Mouse (Mus musculus): ENCODE data around the gene Itprid2. TPM values are rescaled to one million over a fixed set of nuclear protein-coding genes. Genes with fewer than 3 reads are reported as not detected.

Gene Itprid2
- total RNA-seq, 2 experiments from 2014 or later: 39.8 to 43.3 TPM

DNA sequence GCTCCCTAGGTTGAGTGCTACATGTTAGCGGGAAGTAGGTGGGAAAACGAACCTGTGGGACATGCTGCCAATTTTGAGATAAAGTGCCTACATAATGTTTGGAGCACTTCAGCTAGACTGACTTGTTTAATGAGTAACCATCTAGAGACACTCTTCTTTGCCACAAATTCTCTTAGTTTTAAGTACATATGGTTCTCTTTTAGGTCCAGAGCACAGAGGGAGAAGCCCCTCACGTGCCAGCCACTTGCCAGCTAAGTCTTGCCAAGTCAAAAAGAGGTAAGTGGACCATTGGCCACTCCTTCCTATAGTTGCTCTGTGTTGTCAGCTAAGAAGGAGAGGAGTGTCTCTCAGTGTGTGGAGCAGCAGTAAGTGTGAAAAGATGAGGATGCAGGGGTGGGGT, 16.0 kb downstream of the Itprid2 start:
- no peak for DNase-seq

DNA sequence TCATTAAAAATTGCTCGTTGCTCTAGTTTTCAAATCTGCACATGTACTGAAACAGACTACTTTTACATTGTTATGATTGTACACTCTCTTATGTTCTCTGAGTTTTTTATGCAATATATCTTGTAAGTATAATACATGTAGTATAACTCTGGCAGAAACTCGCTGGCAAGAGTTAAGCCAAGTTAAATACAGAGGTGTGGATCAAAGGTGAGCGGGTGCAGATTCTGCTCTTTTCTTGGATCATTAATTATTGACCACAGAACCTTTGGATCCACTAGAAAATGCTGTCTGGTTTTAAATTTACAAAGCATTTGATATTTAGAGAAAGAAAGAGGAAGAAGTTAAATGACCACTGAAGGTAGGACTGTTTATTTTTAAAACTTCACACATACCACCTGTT, 16.5 kb downstream of the Itprid2 start:
- DNase-seq: no peak

DNA sequence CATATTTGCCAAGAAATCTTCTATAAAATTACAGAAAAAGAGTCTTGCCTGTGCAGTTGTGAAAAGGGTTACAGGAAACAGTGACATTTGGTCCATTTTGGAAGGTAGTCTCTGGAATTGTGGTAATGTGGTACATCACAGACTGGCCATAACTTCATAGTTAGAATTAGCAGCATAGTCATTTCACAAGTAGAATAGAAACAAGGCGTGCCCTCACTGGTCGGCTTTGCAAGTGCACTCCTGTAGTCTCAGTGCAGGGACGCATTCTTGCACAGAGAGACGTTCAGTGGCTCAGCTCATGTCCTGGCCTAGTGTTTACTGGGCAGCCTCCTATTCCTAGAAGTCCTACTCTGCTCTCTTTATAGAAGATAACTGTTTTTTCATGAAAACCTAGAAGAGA, 17.4 kb downstream of the Itprid2 start:
- no peak for DNase-seq

DNA sequence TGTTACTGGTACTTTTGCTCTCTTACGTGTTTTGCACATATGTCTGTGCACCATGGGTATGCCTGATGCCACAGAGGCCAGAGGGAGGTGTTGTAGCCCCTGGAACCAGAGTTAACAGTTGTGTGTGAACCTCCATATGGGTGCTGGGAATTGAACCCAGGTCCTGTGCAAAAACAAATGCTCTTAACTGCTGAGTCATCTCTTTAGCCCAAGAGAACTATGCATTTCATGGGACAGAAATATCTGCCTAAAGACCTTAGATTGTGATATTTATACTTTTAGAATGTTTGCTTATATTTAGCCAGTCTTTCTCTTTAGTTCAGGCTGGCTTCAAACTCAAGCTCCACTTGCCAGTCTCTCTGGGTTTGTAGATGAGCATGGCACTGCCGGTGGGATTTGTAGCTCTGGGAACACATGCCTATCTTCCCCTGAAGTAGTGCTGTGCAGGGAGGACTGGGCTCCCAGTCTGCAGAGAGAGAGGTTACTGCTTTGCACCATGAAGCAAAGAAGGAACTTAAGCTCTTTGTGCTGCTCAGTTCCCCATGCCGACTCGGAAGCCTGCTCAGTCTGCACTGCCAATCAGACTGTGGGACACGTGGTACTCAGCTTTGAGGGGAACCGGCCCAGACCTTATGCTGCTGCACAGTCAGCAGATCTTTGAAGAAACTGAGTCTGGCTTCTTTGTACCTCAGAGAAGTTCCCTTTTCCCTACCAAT, 18.1 kb downstream of the Itprid2 start:
- DNase-seq: no peak

DNA sequence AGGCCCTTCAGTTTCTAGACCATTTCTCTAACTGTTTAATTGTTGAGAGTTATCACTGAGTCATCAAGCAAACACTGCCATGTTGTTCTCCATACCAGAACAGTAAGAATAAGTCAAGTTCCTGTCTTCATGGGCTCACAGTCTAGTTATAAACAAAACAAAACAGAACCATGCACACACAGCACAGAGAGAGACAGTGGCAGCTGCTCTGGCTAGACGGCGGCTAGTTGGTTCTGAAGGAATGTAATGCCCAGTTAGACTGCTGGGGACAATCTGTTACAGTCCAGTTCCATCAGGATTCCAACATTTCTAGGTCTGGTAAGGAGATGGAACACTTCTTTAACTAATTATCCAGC, 18.6 kb downstream of the Itprid2 start:
- no peak for DNase-seq

DNA sequence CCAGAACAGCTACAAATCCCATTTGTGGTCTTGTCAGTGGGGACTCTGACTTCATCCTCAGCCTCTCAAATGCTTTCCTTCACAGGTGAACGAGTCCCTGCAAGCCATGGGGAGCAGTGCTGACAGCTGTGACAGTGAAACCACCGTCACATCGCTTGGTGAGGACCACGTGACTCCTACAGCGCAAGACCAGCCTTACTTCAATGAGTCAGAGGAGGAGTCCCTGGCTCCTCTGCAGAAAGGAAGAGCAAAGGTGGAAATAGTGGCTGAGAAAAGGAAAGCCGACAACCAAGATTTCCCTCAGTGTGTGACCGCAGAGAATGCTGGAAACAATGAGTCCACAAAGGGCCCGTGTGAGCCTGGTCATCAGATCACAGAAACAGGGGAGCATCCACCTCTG, 21.9 kb downstream of the Itprid2 start:
- DNase-seq: no peak

DNA sequence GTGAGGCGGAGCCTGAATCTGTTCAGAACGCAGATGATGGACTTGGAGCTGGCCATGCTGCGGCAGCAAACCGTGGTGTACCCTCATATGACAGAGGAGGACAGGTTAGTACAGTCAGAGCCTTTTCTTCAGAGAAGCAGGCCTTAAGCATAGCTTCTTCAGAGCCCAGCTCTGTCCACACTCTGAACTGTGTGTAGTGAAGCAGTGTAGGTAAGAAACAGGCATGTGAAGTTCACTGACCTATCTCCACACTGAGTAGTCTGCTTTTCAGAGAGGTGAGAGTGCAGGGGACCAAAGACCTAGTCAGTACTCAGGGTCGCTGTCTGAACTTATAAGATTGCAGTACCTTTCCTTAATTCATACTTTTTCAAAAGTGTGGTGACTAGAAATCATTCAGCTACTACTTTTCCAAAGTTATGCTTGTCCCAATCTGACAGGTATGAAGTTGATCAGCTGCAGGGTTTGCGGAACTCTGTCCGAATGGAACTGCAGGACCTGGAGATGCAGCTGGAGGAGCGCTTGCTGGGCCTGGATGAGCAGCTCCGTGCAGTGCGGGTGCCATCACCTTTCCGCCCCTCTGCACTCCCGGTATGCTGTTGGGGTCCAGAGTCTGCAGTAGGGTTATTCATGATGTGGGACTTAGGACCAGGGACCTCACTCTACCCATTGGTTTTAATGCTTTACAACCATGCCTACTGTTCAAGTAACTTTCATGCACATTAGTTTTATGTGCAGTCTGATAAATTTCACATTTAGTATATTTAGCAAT, 25.4 kb downstream of the Itprid2 start:
- no peak for DNase-seq

DNA sequence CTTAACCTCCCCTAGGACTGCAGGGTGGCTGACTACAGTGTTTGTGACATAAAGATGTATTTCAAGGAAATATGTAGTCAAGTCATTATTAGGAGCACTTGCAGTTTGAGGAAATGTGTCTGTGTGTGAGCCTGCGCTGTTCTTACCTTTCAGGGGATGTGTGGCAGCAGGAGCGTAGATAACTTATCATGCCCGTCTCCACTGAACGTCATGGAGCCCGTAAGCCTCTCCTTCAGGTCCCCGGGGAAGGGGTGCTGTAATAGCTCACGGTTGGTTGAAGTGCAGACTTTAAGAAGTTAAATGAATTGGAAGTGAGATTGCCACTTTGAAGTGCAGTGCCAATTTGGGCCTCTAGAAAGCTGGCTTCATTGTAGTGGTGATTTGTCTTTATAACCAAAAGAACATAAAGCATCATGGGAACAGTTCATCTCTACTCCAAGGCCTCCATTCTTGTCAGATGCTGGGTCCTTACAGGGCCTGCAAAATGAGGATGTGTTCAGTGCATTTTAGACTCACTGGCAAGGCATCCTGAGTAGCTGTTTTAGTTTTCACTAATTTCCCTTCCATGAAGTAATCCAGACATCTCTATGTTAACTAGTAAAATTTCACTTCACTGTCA, 26.4 kb downstream of the Itprid2 start:
- DNase-seq: no peak

DNA sequence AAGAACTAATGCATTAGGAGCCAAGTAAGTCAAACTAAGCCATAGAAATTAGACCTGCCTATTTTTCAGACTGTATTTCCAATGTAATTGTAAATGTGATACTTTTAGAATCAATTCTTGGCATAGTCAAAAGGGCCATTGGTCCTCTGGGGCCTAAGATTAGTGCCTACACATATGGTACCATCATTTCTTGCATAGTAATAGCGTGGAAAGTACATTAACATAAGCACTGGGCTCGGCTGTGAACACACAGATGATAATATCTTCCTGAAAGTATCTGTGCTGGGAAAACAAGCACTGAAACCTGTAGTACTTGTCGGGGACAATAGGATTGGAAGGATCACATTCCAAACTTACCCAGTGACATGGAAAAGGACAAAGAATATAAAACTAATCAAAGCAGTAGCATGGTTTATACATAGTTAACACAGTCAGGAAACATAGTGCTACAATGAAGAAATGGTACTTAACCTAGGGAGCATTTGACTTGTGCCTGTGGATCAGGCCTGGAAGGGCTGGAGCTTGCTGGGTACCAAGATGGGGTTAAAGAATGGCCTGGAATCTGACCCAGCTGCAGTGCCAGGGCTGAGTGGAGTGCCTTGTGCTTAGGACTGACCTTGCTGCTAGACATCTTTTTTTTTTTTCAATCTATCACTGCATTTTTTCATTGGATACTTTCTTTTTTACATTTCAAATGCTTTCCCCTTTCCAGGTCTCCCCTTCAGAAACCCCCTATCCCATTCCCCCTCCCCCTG, 29.6 kb downstream of the Itprid2 start:
- DNase-seq: no peak

DNA sequence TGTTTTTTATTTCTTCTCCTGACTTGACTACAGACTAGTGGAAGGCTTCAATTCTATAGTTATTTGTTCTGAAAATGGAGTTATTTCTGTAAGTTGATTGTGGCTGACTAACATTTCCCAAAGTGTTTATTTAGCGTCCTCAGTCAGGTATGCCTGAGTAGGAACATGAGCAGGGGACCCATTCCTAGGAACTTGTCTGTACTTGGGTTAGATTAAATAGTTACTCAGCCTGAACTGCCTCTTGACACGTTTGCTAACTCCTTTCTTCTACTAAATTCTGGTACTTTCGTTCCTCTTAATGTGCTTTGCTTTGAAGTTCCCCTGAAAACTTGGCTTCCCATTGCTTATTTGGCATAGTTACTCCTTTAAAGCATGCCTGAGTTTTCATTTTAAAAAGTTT, 30.3 kb downstream of the Itprid2 start:
- DNase-seq: no peak

DNA sequence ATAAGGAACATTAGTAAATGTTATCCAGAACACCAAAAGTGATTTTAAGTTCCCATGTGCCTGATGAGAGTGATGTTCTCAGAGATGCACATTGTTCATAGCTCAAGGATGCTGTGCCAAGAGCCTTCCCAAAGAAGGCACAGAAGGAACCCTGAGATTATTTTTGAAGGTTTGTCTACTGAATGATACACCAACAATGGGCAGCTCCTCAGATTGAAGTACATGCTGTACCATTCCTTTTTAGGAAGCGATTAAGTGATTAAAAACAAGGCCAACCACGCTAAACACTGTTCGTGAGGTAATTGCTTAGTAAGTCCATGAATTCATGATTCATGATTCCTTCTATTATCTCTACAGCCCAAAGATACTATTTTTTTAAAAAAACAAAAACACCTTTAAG, 40.1 kb downstream of the Itprid2 start:
- no peak for DNase-seq

DNA sequence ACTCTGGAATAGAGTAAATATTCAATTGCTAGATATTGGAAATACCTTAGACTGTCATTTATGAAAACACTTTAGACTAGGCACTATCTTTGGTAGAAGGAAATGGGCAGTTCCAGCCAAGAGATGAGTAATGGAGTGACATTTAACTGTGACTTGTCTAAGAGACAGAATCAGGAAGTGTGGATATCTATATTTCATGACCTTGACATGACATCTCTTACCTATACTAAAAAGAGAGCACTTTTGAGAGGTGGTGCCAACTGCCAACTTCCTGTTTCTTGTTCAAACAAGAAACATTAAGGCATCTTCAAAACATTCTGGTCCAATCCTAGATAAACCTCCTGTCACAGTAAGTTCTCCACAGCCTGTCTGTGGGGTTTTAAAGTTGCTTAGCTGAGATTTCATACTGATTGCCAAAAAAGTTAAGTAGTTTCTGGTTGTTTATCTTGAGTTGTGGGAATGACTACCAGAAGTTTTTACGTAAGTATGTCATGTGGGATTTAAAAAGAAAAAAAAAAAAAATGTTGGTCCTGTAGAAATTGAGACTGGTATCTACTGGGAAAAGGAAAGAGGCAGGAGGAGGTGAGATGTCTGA, 42.6 kb downstream of the Itprid2 start:
- no peak for DNase-seq

DNA sequence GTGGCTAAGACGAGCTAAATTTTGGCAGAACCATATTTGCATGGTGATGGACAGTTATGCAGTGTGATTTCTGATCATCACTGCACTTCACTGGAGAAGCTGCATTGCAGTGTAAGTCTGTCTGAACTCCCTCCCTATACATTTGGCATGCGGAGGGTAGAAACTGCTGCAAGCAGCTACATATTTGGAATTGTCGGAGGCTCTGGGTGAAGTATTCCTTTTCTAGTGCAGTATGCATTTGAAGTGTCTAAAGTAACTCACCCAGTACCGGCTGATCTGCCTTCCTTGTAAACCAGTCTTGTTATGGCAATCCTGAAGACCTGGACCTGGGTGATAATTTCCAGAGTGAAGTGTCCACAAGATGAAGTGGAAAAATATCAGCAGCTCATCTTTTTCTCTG, 46.5 kb downstream of the Itprid2 start:
- DNase-seq: no peak

DNA sequence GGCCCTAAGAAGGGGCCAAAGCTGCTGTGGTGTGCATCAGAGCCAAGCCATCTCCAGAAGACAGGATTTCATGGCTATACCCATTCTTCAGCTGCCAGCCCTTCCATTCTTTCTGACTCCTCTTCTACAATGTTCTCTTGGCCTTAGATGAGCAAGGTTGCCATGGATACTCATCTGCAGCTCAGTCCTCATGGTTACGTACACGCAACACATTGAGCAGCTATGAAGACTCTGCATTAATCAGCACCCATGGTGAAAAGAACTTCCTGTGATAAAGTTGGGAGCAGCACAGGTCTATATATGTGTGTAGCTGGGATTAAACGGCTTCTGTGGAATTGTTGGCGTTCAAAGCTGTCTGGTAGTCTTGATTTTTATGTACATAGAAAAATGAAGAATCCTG, 48.1 kb downstream of the Itprid2 start:
- DNase-seq: no peak

DNA sequence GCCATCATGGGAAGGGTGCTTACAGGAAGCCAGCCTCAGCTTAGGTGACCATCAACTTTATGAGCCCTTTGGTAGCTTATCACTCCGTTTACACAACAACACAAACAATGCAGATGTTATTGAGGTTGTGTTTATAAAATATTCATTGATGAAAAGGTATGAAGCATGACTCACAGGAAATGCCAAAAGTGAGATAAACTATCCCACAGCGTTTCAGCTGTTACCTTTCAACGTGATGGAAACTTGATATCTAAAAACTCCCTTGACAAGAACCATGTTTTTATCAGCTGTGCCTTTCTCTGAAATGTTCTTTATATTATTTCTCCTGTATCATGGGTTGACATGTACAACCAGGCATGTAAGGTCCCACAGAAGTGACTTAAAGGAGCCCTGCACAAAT, 55.7 kb downstream of the Itprid2 start:
- no peak for DNase-seq

DNA sequence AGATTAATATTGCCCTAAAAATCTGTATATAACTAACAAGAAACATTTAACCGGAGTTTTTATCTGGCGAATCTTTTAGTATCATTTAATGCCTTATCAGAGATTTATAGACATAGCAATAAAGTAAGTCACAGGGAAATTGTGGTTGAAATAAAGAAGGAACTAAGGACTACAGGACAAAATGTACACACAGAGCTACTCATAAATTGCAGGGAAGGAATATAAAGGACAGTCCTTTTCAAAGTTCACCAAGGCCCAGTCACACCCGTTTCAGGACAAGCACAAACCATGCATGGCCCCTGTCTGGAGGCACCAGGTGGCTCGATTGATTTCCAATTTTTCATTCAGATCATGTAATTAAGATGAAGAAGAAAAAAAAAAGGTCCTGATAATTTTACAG, 60.0 kb downstream of the Itprid2 start:
- DNase-seq: no peak

DNA sequence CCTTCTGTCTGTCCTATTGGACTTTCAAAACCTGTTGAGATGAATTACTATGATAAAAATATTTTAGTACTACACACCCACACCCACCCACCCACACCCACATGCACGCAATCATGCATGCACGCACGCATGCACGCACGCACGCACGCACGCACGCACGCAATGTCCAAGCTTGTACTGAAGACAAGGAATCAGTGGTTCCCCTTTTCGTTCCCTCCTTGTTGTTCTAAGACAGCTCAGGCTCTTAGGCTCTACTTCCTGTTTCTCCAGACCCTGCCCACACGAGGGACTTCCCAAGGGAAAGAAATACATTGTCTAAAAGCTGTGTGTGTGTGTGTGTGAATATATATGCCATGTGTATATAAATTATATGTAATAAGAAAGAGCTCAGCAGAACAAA, 60.8 kb downstream of the Itprid2 start:
- DNase-seq: no peak

DNA sequence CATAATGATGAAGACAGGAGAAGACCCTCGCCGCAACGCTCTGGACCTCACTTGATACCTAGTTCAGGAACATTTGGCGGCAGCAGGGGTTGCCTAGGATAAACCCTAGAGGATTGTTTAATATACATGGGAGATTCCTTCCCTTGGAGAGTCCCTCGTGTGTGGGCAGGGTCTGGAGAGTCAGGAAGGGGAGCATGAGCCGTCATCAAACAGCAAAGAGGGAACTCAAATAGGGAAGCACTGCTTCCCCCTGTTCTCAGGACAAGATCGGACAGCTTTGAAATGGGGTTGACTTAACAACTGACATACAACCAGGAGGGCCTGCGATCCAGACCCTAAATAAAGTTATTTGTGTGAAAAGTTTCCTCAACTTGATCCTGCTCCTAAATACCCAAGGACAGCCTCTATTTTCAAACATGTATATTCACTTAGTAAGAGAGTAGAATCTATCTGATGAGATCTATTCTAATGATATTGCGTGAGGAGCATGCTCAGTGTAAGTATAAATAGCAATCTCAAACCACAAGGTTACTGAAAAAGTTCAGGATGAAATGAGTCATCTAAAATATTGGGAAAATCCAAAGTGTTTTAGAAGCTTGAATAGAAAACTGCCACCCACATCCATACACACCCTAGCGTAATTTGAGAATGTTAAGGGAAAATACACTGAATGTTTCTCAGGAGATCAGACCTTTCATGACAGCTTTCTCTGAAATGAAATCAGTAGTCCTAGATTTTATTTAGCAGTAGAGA, 61.5 kb downstream of the Itprid2 start:
- no peak for DNase-seq

DNA sequence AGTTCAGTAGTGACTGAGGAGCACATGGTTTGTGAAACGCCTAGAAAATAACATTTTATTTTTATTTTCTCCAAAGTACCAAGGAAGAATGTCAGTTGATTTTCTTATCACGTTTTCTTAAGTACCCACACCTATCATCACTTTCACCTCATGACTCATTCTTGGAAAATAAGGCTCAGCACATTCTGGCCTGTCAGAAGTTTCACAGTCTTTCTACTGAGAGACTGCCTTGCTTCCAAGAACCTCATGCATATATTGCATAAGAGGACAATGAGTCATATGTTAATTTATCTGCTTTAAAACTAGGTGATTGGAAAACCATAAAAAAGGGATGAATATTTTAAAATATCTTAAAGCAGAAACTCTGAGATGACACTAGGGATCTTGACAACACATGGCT, 63.0 kb downstream of the Itprid2 start:
- DNase-seq: no peak

DNA sequence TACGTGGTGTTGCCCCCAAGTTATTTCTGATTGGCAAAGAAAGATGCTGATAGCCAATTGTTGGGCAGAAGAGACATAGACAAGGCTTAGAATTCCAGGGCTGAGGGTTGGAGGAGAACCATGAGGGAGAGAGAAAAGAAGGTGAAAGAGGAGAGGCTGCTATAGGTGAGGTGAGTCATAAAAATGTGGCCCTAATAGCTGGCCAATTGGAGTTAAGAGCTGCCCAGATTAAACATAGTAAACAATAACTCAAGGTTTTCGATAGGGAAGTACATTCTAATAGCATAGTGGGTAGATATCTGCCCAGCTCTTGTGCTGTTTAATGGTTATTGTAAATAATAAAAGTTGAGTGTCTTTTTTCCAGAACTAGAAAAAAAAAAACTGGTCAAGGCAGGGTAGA, 69.6 kb downstream of the Itprid2 start:
- DNase-seq: no peak

DNA sequence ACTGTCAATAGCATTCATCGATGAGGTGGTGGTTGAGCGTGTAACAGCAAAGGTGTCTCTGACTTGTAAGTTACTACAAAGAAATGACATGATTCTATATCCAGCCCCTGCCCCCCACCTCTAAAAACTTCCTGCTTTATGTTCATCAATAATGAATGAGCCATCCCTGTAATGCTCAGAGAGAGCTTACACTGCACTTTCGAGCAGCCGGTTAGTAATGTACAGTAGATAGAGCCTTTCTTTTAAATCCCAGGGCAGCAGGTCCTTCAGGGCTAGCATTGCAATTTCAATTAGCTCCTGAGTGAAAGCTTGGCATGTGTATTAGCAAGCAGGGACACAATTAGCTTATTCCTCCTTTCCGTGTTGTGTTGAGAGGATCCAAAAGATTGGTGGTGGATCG, 72.4 kb downstream of the Itprid2 start, which contains the start of gene Ppp1r1c:
Gene Ppp1r1c (plus strand): TSS at position 206 of the 400 bp plus-strand sequence.
- DNase-seq: no peak

DNA sequence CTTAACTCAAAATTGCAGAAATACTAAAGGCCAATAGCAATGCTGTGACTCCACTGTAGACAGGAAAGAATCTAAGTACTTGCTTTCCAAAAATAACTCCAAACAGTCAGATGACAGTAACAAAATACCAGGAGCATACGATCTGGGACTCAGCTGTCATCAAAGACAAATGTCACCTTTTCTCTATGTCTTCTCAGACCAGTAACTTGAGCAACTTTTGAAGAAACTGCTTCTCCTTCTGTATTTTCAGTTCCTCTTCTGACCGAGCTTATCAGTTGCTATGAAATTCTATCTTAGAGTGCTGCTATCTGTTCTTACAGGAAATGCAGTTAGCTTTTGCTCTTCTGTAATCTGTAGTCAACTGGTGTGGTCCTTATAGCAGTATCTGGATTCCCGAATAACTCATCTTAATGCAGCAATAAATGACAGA, 78.5 kb downstream of the Itprid2 start:
- no peak for DNase-seq
